Mouse (Mus musculus) effector memory CD4-positive, alpha-beta T cell, adult 7 months (primary cell): ENCODE data around the gene Parpbp. TPM values are rescaled to one million over a fixed set of nuclear protein-coding genes. Genes with fewer than 3 reads are reported as not detected.

Source experiments
- polyA plus RNA-seq: library from polyadenylated mRNA; unstranded; fragments of 100-300 nt; shearing (Covaris generic); gene quantifications from one replicate; pipeline ENCODE4 v1.2.1, GENCODE M21; 2017

The Parpbp gene
- polyA plus RNA-seq: 0.11 TPM

GRCm38 (mm10) chr10:88146707-88147477 is at the start of gene Parpbp, which contains the start of gene Nup37:
Gene Parpbp (minus strand): TSS chr10:88146941.
Gene Nup37 (plus strand): TSS chr10:88146992.

DNA sequence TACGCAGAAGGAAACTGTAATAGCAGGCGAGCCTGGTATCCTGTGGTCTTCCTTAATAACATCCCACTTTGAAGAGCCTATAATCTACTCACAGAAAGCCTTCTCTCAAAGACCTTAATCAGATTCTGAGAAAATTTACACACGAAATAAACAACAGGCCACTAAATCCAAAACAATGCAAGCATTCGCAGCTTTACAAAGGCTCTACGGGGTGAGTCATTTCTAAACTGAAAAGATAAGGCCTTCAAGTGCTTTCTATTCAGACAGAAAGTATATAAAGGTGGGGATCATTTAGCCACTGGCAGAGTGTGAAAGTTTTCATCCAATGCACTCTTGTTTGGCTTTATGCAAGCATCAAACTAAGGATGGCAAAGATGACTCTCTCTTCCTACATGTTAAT is 56.0 kb downstream of the Parpbp start, which contains the start of gene Pmch:
TSS of gene Pmch (plus strand) at position 301 of the 400 bp plus-strand sequence.

Other genes with a start within 250 kb of the Parpbp start
- not detected for gene Pmch, start 55.9 kb downstream of the Parpbp start, polyA plus RNA-seq
- 9.0 TPM for gene Nup37, start 51 bp upstream of the Parpbp start, polyA plus RNA-seq
- 63.4 TPM for gene Washc3, start 54.2 kb upstream of the Parpbp start, polyA plus RNA-seq
- 0.54 TPM for gene Dram1, start 232.1 kb upstream of the Parpbp start, polyA plus RNA-seq
- gene Gnptab, start 232.2 kb upstream of the Parpbp start, polyA plus RNA-seq: 88.4 TPM